Mouse (Mus musculus): ENCODE results near the gene Idnk.

Idnk gene

DNA sequence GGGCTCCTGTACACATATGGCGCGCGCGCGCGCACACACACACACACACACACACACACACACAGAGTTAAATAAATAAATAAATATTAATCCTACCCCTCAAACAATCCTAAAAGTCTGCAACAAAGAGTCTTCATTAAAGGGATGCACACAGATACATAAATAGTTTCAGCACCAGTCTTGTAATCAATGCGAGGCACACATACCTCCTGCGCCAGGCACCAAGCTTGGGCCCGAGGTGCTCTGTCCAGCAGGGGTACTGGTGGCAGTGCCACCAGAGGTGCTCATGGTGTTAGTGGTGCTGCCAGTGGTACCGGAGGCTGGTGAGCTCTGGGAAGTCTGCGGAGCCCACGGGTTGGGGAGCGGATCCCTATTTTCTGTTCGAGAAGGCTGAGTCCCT is 34.1 kb downstream of the Idnk start:
- in situ Hi-C loops (cut with MseI, MboI) = no loop called here

DNA sequence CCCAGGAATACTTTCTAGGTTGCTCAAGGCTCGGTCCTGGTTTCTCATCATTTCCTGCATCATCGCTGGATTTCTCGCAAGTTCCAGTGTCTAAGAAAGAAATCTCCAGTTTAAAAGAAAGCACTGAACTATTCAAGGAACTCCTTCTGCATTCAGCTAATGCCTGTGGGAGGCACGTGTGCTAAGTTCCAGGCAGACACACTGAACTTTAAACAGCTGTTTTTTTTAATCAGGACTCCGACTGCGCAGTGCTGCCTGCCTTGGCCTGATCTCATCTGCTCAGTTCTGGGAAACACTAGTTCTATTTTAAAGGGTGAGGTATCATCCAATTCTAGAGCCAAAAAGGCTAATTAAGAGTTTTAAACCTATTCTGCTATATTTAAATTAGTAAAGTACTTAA is 34.7 kb downstream of the Idnk start:
- in situ Hi-C loops (cut with MseI, MboI) = no loop called here

DNA sequence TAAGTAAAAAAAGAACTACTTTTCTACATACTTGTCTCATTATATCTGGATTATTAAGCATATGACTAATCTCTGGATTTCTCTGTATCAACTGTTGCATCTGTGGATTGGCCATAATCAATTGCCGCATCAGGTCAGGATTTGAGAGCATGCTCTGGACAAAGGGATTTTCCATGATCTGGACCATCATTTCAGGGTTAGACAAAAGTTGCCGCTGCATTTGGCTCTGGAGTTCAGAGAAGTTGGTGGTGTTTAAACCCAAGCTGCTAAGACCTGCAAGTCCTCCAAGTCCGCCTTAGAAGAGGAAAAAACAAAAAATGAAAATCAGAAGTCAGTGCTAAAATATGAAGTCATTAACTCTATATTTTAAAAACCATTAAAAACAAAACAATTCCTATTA is 35.8 kb downstream of the Idnk start:
- in situ Hi-C loops (cut with MseI, MboI) = no loop called here

GRCm38 (mm10) chr13:58194908-58195307 is 37.5 kb downstream of the Idnk start:
- in situ Hi-C loops (cut with MseI, MboI) = no loop called here

DNA sequence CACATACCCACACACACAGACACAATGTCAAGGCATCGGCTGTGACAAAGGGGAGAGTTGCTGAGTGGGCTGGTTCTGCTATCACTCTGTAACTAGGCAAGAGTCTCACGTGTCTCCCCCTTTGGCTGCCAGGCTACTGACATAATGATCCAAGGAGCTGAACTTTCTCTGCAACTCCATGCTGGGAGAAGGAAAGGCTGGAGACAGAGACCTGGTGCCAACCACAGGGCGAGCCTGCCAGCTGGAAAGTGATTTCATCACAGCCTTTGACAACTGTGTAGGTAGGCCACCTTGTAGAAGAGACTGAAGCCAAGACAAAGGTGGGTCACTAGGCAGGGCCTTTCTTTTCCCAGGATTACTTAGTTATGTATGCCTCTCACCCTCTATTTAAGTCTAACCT is 39.8 kb downstream of the Idnk start:
- in situ Hi-C loops (cut with MseI, MboI) = no loop called here

GRCm38 (mm10) chr13:58197981-58198640 is 40.7 kb downstream of the Idnk start:
- in situ Hi-C loops (cut with MseI, MboI) = no loop called here

GRCm38 (mm10) chr13:58201343-58201742 is 43.9 kb downstream of the Idnk start:
- in situ Hi-C loops (cut with MseI, MboI) = no loop called here

DNA sequence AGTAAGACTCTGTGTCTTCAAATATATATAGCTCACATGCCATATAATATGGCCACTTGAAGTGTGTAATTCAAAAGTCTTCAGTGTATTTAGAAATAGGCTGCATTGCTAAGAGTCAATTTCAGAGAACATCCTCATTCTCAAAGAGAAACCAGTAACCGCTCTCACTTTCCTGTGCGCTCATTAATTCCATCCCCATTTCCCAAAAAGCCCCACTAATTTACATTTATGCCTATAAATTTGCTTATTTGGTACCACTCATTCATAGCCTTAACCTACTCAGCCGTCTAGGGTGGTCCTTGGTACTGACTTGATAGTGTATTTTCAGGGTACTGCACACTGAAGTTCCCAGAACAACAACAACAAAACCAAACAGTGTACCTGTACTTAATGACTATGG is 44.5 kb downstream of the Idnk start:
- in situ Hi-C loops (cut with MseI, MboI) = no loop called here

DNA sequence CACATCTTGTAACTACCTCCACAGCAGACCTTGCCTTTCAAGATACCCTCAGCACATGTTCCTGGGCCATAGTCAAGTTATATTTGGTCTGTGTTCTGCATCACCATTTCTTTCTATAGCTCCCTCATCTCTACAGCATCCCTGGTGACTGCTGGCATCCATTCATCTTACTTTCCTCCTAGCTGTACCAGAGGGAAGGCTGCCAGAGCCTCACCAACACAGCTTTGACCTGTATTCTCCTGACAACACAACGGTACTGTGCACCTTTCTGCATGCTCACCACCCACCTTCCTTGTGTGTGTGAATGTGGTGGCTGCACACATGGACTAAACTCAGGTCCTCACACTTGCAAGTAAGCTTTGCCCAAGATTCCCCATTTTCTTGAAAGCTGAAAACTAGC is 45.5 kb downstream of the Idnk start:
- in situ Hi-C loops (cut with MseI, MboI) = no loop called here

DNA sequence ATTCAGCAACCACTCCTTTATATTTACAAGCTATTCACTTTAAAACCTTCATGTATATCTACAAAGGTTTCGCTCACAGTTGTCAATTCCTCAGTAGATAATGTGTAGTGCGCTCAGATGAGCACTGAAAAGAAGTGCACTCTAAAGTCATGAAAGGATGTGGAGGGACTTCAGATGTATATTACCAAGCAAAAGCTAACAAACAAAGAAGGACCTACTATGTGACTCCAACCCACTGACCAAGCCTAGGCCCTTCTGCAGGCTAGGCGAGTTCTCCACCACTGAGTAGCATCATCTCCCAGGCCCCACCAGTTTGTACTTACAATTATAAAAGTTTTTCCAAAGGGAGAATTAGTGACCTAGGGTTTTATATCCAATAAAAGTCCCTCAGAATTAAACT is 46.8 kb downstream of the Idnk start:
- in situ Hi-C loops (cut with MseI, MboI) = no loop called here

DNA sequence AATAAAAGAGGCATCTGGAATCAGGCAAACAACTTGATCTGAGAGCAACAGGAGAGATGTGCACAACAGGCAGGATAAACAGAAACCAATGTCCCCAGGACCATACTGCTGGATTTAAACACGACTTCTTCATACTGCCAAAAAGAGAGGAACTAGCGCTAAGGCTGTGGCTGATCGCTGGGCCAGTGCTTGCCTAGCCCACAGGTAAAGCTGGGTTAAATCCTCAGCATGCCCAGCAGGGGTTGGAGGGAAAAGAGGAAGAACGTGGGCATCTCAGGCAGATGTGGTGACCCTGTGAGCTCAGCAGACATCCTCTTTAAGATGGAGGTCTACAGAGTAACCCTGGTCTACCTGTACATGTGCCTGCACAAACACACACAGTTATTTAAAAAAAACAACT is 47.5 kb downstream of the Idnk start:
- in situ Hi-C loops (cut with MseI, MboI) = no loop called here

DNA sequence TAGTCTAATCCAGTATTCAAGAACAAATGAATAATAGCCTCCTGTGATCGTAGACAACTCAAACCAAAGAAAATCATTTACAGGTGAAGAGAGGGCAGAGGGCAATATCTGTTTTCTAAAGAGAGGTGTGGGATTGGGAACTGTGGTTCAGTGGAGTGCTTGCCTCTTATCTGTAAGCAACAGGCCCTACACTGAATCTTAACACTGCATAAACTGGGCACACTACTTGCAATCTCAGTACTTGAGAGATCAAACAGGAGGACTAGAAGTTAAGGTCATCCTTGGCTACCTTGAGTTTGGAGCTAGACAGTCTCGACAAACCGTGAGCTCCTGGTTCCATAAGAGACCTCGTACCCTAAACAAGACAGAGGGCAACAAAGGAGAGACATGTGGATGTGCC is 48.6 kb downstream of the Idnk start:
- in situ Hi-C loops (cut with MseI, MboI) = no loop called here

- in situ Hi-C loops (cut with MseI, MboI) = no loop called here
Observed at GRCm38 (mm10) chr13:58210441-58210840, 53.0 kb downstream of the Idnk start.

DNA sequence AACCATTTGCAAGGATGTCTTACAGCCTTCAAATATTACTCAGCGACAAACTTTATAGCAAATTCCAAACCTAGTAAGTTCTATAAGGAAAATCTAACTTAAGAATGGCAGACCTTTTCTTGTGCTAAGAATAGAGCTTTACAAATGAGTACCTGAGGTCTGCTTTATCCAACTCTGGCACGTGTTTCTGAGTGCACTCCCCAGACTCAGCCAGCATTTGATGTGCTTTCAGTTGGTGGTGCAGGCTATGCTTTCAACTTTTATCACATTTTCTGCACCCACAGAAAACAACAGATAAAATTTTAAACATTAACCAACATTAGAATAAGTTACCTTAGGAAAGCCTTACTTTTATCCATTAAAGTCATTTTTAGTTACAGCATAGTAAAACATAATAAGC is 55.1 kb downstream of the Idnk start:
- in situ Hi-C loops (cut with MseI, MboI) = no loop called here

DNA sequence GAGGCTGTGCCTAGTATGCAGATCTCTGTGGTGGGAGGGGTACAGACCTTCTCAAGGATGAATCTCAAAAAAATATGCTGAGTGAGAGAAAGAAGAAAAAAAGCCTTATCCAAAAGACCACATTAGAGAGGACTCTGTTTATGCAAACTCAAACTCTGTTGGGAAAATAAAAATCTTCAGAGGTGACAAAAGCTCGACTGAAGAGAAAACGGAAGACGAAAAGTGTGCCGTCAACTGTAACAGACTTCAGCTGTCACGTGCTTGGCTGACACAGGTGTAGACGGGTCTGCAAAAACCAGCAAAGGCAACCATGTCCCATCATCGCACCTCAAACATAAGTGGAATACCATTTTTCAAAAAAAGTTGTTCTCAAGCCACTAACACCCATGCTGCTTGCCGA is 56.4 kb downstream of the Idnk start:
- in situ Hi-C loops (cut with MseI, MboI) = no loop called here
